Mouse (Mus musculus) erythroid progenitor cell, adult 5-6 weeks (primary cell): ENCODE results near the gene Calhm3. TPM values are rescaled to one million over a fixed set of nuclear protein-coding genes. Genes with fewer than 3 reads are reported as not detected.
"Not testable (repeated sequence)": the region's sequence is repeated elsewhere in the genome, so short reads cannot be mapped to it uniquely, and the experiment has no call there.

Experiments
- ATAC-seq: replicated peaks from 2 replicates; pipeline ENCODE4 v1.8.0; 2016; ENCODE audit warnings: moderate number of reproducible peaks, mild to moderate bottlenecking, moderate TSS enrichment, inconsistent platforms; ENCODE audit not compliant: poor library complexity, low FRiP score, severe bottlenecking
- total RNA-seq, 2 experiments: library from RNA; stranded (forward) in 1 of 2; stranded (reverse) in 1 of 2; fragments of 150-400 nt in 1 of 2; fragments of 186-747, 209-891 nt in 1 of 2; gene quantifications; 2 replicates each; pipeline versions ENCODE4 v1.2.3 to v1.2.4; 2015 to 2017; ENCODE audit warnings: low replicate concordance in 2 of 2

Gene Calhm3
- total RNA-seq, 2 experiments from 2014 or later = not detected

- ATAC-seq = peak; percentile 84
Measured at GRCm38 (mm10) chr19:47168793-47169412, 11.3 kb upstream of the Calhm3 start.

GRCm38 (mm10) chr19:47168223-47168622, 10.7 kb upstream of the Calhm3 start:
- peak; percentile 75 for ATAC-seq

GRCm38 (mm10) chr19:47167617-47168214, 10.2 kb upstream of the Calhm3 start:
- ATAC-seq = no peak

- ATAC-seq = no peak
Measured at GRCm38 (mm10) chr19:47166758-47167157, 9.2 kb upstream of the Calhm3 start.

GRCm38 (mm10) chr19:47163176-47163744, 5.7 kb upstream of the Calhm3 start:
- ATAC-seq = no peak

GRCm38 (mm10) chr19:47161669-47162068, 4.1 kb upstream of the Calhm3 start:
- no peak for ATAC-seq

- ATAC-seq = no peak
Measured at GRCm38 (mm10) chr19:47153767-47154166, 3.8 kb downstream of the Calhm3 start.

GRCm38 (mm10) chr19:47152062-47152369, 5.5 kb downstream of the Calhm3 start:
- no peak for ATAC-seq

GRCm38 (mm10) chr19:47151332-47152061, 6.1 kb downstream of the Calhm3 start:
- no peak for ATAC-seq

- no peak for ATAC-seq
Measured at GRCm38 (mm10) chr19:47149854-47150253, 7.7 kb downstream of the Calhm3 start.

GRCm38 (mm10) chr19:47148267-47148847, 9.2 kb downstream of the Calhm3 start:
- no peak for ATAC-seq

- ATAC-seq = no peak
Measured at GRCm38 (mm10) chr19:47144154-47144553, 13.4 kb downstream of the Calhm3 start, which contains the start of gene Calhm1. Gene Calhm1, minus strand, starts transcription at chr19:47144254.

GRCm38 (mm10) chr19:47142438-47142837, 15.1 kb downstream of the Calhm3 start:
- ATAC-seq = no peak

- ATAC-seq = not testable (repeated sequence)
Measured at GRCm38 (mm10) chr19:47139611-47140010, 18.0 kb downstream of the Calhm3 start.

- ATAC-seq = no peak
Measured at GRCm38 (mm10) chr19:47137771-47138421, 19.7 kb downstream of the Calhm3 start, which contains the start of gene Calhm2. Gene Calhm2, minus strand, starts transcription at chr19:47138294.

GRCm38 (mm10) chr19:47137051-47137581, 20.4 kb downstream of the Calhm3 start:
- ATAC-seq = no peak

- ATAC-seq = no peak
Measured at GRCm38 (mm10) chr19:47136170-47136569, 21.4 kb downstream of the Calhm3 start.

- no peak for ATAC-seq
Measured at GRCm38 (mm10) chr19:47135568-47135967, 22.0 kb downstream of the Calhm3 start.

- ATAC-seq = no peak
Measured at GRCm38 (mm10) chr19:47133161-47133560, 24.4 kb downstream of the Calhm3 start.
